Mouse (Mus musculus) ES-CJ7 (cell line): Measurements from ENCODE around the gene Acta1.

Experiments used
- DNase-seq: peaks from one replicate; pipeline ENCODE4 v3.0.0; 2011; ENCODE audit warnings: low read depth, low spot score

Gene Acta1

GRCm38 (mm10) chr8:123894502-123895097, at the start of gene Acta1:
TSS of gene Acta1 (minus strand) at chr8:123894751.
- no peak for DNase-seq

GRCm38 (mm10) chr8:123929026-123929425, 34.5 kb upstream of the Acta1 start:
- DNase-seq = no peak

GRCm38 (mm10) chr8:123925671-123926070, 31.1 kb upstream of the Acta1 start:
- DNase-seq = no peak

GRCm38 (mm10) chr8:123924719-123925118, 30.2 kb upstream of the Acta1 start:
- DNase-seq = peak; percentile 97

GRCm38 (mm10) chr8:123914635-123915034, 20.1 kb upstream of the Acta1 start:
- DNase-seq = no peak

- DNase-seq = no peak
Measured at GRCm38 (mm10) chr8:123912265-123912664, 17.7 kb upstream of the Acta1 start.

GRCm38 (mm10) chr8:123907604-123908003, 13.1 kb upstream of the Acta1 start:
- no peak for DNase-seq

- DNase-seq = no peak
Measured at GRCm38 (mm10) chr8:123902653-123903052, 8.1 kb upstream of the Acta1 start.

GRCm38 (mm10) chr8:123899366-123899765, 4.8 kb upstream of the Acta1 start:
- DNase-seq = no peak

- no peak for DNase-seq
Measured at GRCm38 (mm10) chr8:123898576-123898975, 4.0 kb upstream of the Acta1 start.

- DNase-seq = no peak
Measured at GRCm38 (mm10) chr8:123896774-123897173, 2.2 kb upstream of the Acta1 start.

- DNase-seq = no peak
Measured at GRCm38 (mm10) chr8:123896366-123896761, 1.8 kb upstream of the Acta1 start.

- no peak for DNase-seq
Measured at GRCm38 (mm10) chr8:123895680-123896365, 1.3 kb upstream of the Acta1 start.

- DNase-seq = no peak
Measured at GRCm38 (mm10) chr8:123895230-123895629, 679 bp upstream of the Acta1 start.

- no peak for DNase-seq
Measured at GRCm38 (mm10) chr8:123893413-123893812, 1.1 kb downstream of the Acta1 start.

GRCm38 (mm10) chr8:123892586-123893155, 1.9 kb downstream of the Acta1 start:
- DNase-seq = peak; percentile 35

GRCm38 (mm10) chr8:123891883-123892585, 2.5 kb downstream of the Acta1 start:
- peak; percentile 44 for DNase-seq

GRCm38 (mm10) chr8:123891271-123891670, 3.3 kb downstream of the Acta1 start:
- DNase-seq = peak; percentile 46

GRCm38 (mm10) chr8:123889797-123890196, 4.8 kb downstream of the Acta1 start:
- DNase-seq = no peak

- DNase-seq = no peak
Measured at GRCm38 (mm10) chr8:123887956-123888355, 6.6 kb downstream of the Acta1 start.

GRCm38 (mm10) chr8:123887163-123887562, 7.4 kb downstream of the Acta1 start:
- no peak for DNase-seq
